Mouse (Mus musculus) thymus, adult 2 months (tissue): ENCODE measurements around the gene Supt20.

Source experiments
- CTCF ChIP-seq: fragments of 200-500 bp; IDR thresholded peaks from 2 replicates; pipeline ENCODE4 v1.5.1; 2012; ENCODE audit warnings: mild to moderate bottlenecking, control low read depth, low read length, moderate library complexity, borderline replicate concordance; ENCODE audit not compliant: control insufficient read depth, poor library complexity, insufficient read depth; ENCODE audit errors: extremely low read depth
- POLR2A ChIP-seq: fragments of 200-500 bp; IDR thresholded peaks from 2 replicates; pipeline ENCODE4 v1.6.1; 2012; ENCODE audit warnings: mild to moderate bottlenecking, low read length, control low read depth, moderate library complexity; ENCODE audit not compliant: control insufficient read depth, poor library complexity, insufficient read depth; ENCODE audit errors: extremely low read depth

DNA sequence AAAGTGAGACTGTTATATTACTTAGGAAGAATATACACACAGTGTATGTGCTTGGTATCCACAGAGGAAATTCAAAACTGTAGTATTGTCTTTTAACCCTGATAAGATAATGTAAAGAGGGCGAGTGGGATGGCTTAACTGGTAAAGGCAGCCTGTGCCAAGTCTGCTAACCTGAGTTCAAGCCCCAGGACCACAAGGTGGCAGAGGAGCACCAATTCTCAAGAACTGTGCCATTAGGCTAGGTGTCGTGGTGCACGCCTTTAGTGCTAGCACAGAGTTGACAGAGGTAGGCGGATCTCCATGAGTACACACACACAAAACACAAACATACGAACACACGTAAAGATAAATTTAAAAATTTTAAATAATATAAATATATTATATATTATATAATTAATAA lies 23.0 kb upstream of the Supt20 start:
- TF ChIP-seq CTCF, result no peak
- no peak for TF ChIP-seq POLR2A
